Mouse (Mus musculus): ENCODE data around the gene Bpifa2. TPM values are rescaled to one million over a fixed set of nuclear protein-coding genes. Genes with fewer than 3 reads are reported as not detected.

Bpifa2 gene
- polyA plus RNA-seq (2012; rRNA removed) = not detected in 2 replicates

DNA sequence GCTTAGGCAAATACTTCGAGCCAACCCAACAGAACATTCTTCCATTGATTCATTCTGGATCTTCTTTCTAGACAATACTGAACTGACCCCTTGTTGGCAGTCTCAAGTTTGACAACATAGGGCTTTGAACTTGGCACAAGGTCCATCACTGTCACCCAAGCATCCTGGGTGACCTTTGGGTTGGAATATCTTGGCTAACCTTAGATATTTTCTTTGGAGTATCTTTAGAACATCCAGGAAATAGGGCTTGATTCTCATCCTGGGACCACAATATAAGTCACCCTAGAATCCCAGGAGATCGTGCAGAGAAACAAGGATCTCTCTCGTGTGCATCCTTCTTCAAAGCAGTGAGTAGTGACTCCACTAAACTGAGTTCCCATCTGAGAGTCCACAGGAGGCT lies at the start of gene Bpifa2:
Bpifa2 (plus strand) TSS at position 301 of the 400 bp plus-strand sequence.
- TF ChIP-seq CTCF (conservative IDR thresholded peaks at IDR 0.05; ENCODE audit: insufficient read depth, insufficient read length, low read depth, low read length) (no peak), POLR2A (IDR thresholded peaks at IDR 0.05; ENCODE audit: low read depth, low read length) (no peak)
- no peak within 1 kb of the TSS for H3K4me3 ChIP-seq (ENCODE audit: insufficient read depth, low read depth, low read length)
- WGBS = 84% methylated on average over 3 of the region's 3 CpGs
- no peak within 1 kb of the TSS for H3K27ac ChIP-seq (ENCODE audit: insufficient read depth, low read depth, low read length)
- no peaks in the 10 kb centered on the region for H3K4me1 ChIP-seq (ENCODE audit: control insufficient read depth, insufficient read depth, low read length)
- H3K27me3 ChIP-seq (replicated peaks; ENCODE audit: control insufficient read depth, insufficient read depth, low read length) = no peaks in the 10 kb centered on the region
- no peaks in the 10 kb centered on the region for H3K36me3 ChIP-seq (ENCODE audit: control insufficient read depth, insufficient read depth, low read length)
- no peak for DNase-seq

DNA sequence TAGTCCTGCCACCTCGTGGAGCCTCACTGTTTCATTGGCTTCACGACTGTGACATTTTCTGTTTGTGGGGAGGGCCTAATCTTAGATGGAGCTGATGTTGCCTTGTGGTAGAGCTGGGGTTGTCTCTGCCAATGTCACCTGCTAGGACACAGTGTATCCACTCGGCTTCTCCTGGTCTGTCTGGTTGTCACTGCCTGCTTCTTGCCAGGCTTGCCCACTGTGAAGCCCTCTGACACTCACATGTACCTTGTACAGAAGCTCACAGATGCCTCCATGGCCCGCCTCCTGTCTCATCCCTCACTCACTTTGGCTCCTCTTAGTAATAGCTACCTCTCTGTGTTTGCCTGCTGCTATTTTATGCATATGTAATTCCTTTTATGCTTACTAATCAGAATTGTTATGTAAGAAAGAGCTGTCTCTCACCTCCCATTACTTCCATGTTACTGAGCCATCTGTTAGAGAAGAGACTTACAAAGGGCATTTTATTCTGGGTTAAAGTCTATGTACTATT lies 45.2 kb upstream of the Bpifa2 start:
- no peaks in the 10 kb centered on the region for H3K27me3 ChIP-seq (replicated peaks; ENCODE audit: control insufficient read depth, insufficient read depth, low read length)
- TF ChIP-seq POLR2A (IDR thresholded peaks at IDR 0.05; ENCODE audit: low read depth, low read length) (no peak), CTCF (conservative IDR thresholded peaks at IDR 0.05; ENCODE audit: insufficient read depth, insufficient read length, low read depth, low read length) (no peak)
- 64% methylated on average over 4 of the region's 4 CpGs for WGBS
- DNase-seq = no peak
- H3K4me1 ChIP-seq (ENCODE audit: control insufficient read depth, insufficient read depth, low read length) = no peaks in the 10 kb centered on the region
- no peaks in the 10 kb centered on the region for H3K36me3 ChIP-seq (ENCODE audit: control insufficient read depth, insufficient read depth, low read length)
- H3K4me3 ChIP-seq (ENCODE audit: insufficient read depth, low read depth, low read length) = no peak overlapping the region
- H3K27ac ChIP-seq (ENCODE audit: insufficient read depth, low read depth, low read length) = no peak overlapping the region

DNA sequence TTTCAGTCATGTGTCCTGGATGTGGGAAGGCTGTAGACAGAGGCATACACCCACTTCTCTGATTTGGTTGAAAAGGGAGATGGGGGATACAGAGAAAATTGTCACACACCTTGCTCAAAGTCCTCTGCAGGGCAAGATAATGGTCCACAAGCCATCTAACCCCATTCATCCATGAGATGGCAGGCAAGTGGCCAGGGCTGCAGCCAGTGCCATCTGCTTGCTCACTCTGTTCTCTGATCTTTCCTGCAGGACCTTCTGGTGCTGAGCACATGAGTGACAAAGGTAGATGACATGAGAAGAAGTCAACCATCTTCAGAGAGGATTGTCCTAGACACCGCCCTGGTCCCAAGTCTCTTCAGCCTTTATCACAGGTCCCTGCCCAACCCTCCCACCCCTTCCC lies 44.7 kb upstream of the Bpifa2 start:
- Histone ChIP-seq H3K27me3 (replicated peaks; ENCODE audit: control insufficient read depth, insufficient read depth, low read length) (no peaks in the 10 kb centered on the region), H3K4me1 (ENCODE audit: control insufficient read depth, insufficient read depth, low read length) (no peaks in the 10 kb centered on the region), H3K27ac (ENCODE audit: insufficient read depth, low read depth, low read length) (no peak overlapping the region), H3K36me3 (ENCODE audit: control insufficient read depth, insufficient read depth, low read length) (no peaks in the 10 kb centered on the region), H3K4me3 (ENCODE audit: insufficient read depth, low read depth, low read length) (no peak overlapping the region)
- no peak for DNase-seq
- TF ChIP-seq POLR2A (IDR thresholded peaks at IDR 0.05; ENCODE audit: low read depth, low read length) (no peak), CTCF (conservative IDR thresholded peaks at IDR 0.05; ENCODE audit: insufficient read depth, insufficient read length, low read depth, low read length) (no peak)
- 100% methylated on average over 1 of the region's 1 CpGs for WGBS

DNA sequence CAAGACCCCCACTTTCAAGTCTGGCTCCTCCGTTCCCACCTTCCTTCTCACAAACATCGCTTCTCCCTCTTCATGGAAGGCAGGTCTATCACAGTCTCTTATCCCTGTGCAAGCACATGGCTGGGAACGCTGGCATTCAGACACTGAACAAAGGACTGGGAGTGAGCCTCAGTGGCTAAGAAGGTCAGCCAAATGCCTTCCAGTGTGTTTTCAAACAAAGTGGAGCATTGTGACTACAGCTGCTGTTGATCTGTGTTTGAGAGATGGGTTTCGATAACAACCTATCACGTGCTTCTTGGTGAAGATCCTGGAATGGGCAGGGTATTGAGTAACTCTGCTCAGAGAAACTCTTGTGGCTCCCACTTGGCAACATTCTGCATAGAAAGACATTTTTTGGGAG lies 37.8 kb upstream of the Bpifa2 start:
- no peak overlapping the region for H3K4me3 ChIP-seq (ENCODE audit: insufficient read depth, low read depth, low read length)
- H3K4me1 ChIP-seq (ENCODE audit: control insufficient read depth, insufficient read depth, low read length) = no peaks in the 10 kb centered on the region
- H3K36me3 ChIP-seq (ENCODE audit: control insufficient read depth, insufficient read depth, low read length) = no peaks in the 10 kb centered on the region
- no peak for DNase-seq
- H3K27ac ChIP-seq (ENCODE audit: insufficient read depth, low read depth, low read length) = no peak overlapping the region
- TF ChIP-seq CTCF (conservative IDR thresholded peaks at IDR 0.05; ENCODE audit: insufficient read depth, insufficient read length, low read depth, low read length) (no peak), POLR2A (IDR thresholded peaks at IDR 0.05; ENCODE audit: low read depth, low read length) (no peak)
- H3K27me3 ChIP-seq (replicated peaks; ENCODE audit: control insufficient read depth, insufficient read depth, low read length) = no peaks in the 10 kb centered on the region
- 86% methylated on average over 5 of the region's 5 CpGs for WGBS

DNA sequence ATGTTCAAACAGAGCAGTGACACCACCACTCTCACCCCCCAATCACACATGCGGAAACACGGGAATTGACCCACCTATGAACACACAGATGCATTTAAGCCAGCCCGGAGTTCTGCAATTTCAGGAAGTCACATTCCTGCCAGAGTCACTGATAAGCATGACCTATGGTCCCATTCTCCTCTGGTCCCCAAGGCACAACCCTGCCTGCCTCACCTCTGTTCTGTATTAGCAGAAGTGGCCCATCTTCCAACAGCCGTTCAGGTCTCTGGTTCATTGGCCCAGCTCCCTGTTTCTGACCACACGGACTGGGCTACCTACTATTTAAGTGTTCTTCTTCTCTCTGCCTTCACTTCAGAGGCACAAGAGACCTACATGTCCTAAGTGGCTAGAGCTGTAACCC lies 33.5 kb upstream of the Bpifa2 start, which contains the start of gene Bpifa6:
Bpifa6 (plus strand) TSS at position 364 of the 400 bp plus-strand sequence.
- DNase-seq = no peak
- 71% methylated on average over 5 of the region's 5 CpGs for WGBS
- TF ChIP-seq POLR2A (IDR thresholded peaks at IDR 0.05; ENCODE audit: low read depth, low read length) (no peak), CTCF (conservative IDR thresholded peaks at IDR 0.05; ENCODE audit: insufficient read depth, insufficient read length, low read depth, low read length) (no peak)
- H3K4me3 ChIP-seq (ENCODE audit: insufficient read depth, low read depth, low read length) = no peak within 1 kb of the TSS
- H3K4me1 ChIP-seq (ENCODE audit: control insufficient read depth, insufficient read depth, low read length) = no peaks in the 10 kb centered on the region
- no peaks in the 10 kb centered on the region for H3K27me3 ChIP-seq (replicated peaks; ENCODE audit: control insufficient read depth, insufficient read depth, low read length)
- H3K36me3 ChIP-seq (ENCODE audit: control insufficient read depth, insufficient read depth, low read length) = no peaks in the 10 kb centered on the region
- no peak within 1 kb of the TSS for H3K27ac ChIP-seq (ENCODE audit: insufficient read depth, low read depth, low read length)

DNA sequence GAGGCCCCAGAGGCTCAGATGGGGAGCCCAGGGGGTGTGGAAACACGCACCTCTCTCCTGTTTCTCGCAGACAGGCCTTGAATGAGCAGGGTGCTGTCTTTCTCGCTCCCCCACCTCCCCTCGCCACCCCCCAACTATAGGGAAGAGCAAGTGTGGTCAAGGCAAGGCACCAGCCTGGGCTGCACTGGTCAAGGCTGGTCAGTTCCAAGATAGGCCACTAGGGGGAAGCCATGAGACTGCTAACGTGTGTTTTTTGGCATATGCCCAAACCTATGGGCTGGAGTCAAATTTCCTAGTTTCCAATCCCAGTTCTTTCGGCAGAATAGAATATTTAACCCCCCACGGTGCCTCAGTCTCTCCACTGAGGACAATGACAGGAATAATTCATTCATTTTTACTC lies 12.3 kb upstream of the Bpifa2 start:
- no peak overlapping the region for H3K4me3 ChIP-seq (ENCODE audit: insufficient read depth, low read depth, low read length)
- H3K4me1 ChIP-seq (ENCODE audit: control insufficient read depth, insufficient read depth, low read length) = no peaks in the 10 kb centered on the region
- TF ChIP-seq POLR2A (IDR thresholded peaks at IDR 0.05; ENCODE audit: low read depth, low read length) (no peak), CTCF (conservative IDR thresholded peaks at IDR 0.05; ENCODE audit: insufficient read depth, insufficient read length, low read depth, low read length) (peak; percentile 94)
- H3K27ac ChIP-seq (ENCODE audit: insufficient read depth, low read depth, low read length) = no peak overlapping the region
- 7% methylated on average over 7 of the region's 7 CpGs for WGBS
- no peaks in the 10 kb centered on the region for H3K27me3 ChIP-seq (replicated peaks; ENCODE audit: control insufficient read depth, insufficient read depth, low read length)
- no peaks in the 10 kb centered on the region for H3K36me3 ChIP-seq (ENCODE audit: control insufficient read depth, insufficient read depth, low read length)
- DNase-seq = peak; percentile 81

DNA sequence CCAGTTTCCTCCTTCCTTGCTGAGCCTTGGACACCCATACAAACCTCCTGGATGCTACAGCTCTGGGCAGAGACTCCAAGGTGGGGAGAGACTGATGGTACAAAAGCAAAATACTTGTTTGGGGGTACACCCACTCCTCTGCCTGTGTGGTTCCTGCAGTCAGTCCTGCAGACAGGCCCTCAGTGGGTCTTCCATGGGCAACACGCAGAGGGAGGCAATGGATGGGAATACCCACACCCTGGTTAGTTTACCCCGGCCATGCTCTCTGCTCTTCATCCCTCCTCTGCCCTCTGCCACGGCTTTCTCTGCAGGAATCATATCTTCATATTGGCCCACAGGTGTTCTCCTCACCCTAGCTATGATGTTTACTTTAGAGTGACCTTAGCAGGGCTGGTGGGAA lies 7.6 kb upstream of the Bpifa2 start:
- 68% methylated on average over 3 of the region's 3 CpGs for WGBS
- no peak for DNase-seq
- no peak overlapping the region for H3K27ac ChIP-seq (ENCODE audit: insufficient read depth, low read depth, low read length)
- H3K4me3 ChIP-seq (ENCODE audit: insufficient read depth, low read depth, low read length) = no peak overlapping the region
- H3K27me3 ChIP-seq (replicated peaks; ENCODE audit: control insufficient read depth, insufficient read depth, low read length) = no peaks in the 10 kb centered on the region
- no peaks in the 10 kb centered on the region for H3K4me1 ChIP-seq (ENCODE audit: control insufficient read depth, insufficient read depth, low read length)
- H3K36me3 ChIP-seq (ENCODE audit: control insufficient read depth, insufficient read depth, low read length) = no peaks in the 10 kb centered on the region
- TF ChIP-seq CTCF (conservative IDR thresholded peaks at IDR 0.05; ENCODE audit: insufficient read depth, insufficient read length, low read depth, low read length) (no peak), POLR2A (IDR thresholded peaks at IDR 0.05; ENCODE audit: low read depth, low read length) (no peak)
